Mouse (Mus musculus) midbrain, embryonic 12.5 days (tissue): Measurements from ENCODE around the gene Oxct2b. TPM values are rescaled to one million over a fixed set of nuclear protein-coding genes. Genes with fewer than 3 reads are reported as not detected.
A peak's percentile ranks its signal among the peaks of the same experiment; 100 is the strongest.
"Not testable (repeated sequence)": the region's sequence is repeated elsewhere in the genome, so short reads cannot be mapped to it uniquely, and the experiment has no call there.

Experiments used
- ATAC-seq: fragments of 200-750 bp; cut with Nextera tagmentation; 2 replicates; pipeline ENCODE4 v1.8.0; 2017; ENCODE audit warnings: low read depth, moderate TSS enrichment, moderate library complexity; ENCODE audit not compliant: low FRiP score
- H3K27ac ChIP-seq: fragments of 300-500 bp; sonication (generic); replicated peaks from 2 replicates; pipeline ENCODE4 v1.5.1; 2016; ENCODE audit warnings: mild to moderate bottlenecking
- H3K27me3 ChIP-seq: fragments of 300-500 bp; sonication (generic); 2 replicates; pipeline ENCODE4 v1.6.1; 2016; ENCODE audit warnings: mild to moderate bottlenecking
- H3K36me3 ChIP-seq: fragments of 300-500 bp; sonication (generic); 2 replicates; pipeline ENCODE4 v1.6.1; 2016
- H3K4me1 ChIP-seq: fragments of 300-500 bp; sonication (generic); 2 replicates; pipeline ENCODE4 v1.6.1; 2016
- H3K4me2 ChIP-seq: fragments of 300-500 bp; sonication (generic); replicated peaks from 2 replicates; pipeline ENCODE4 v1.6.1; 2016; ENCODE audit warnings: mild to moderate bottlenecking, moderate library complexity
- H3K4me3 ChIP-seq: fragments of 300-500 bp; sonication (generic); 2 replicates; pipeline ENCODE4 v1.5.1; 2016; ENCODE audit warnings: mild to moderate bottlenecking
- H3K9ac ChIP-seq: fragments of 300-500 bp; sonication (generic); replicated peaks from 2 replicates; pipeline ENCODE4 v1.6.1; 2016; ENCODE audit warnings: mild to moderate bottlenecking, moderate library complexity
- H3K9me3 ChIP-seq: fragments of 300-500 bp; sonication (generic); 2 replicates; pipeline ENCODE4 v1.6.1; 2016; ENCODE audit warnings: mild to moderate bottlenecking
- WGBS: fragments of 180-500 bp; shearing (Covaris S2); methylation state at CpG from one replicate; pipeline ENCODE4 v1.1.7; 2016; 5-methylcytosine and 5-hydroxymethylcytosine counted together
- polyA plus RNA-seq: library from polyadenylated mRNA; unstranded; fragments of >200 nt; fragmentation: Nextera tagmentation; extraction: Ambion mirVana; gene quantifications from 2 replicates; pipeline ENCODE4 v1.2.1, GENCODE M21; 2016

Oxct2b gene
- polyA plus RNA-seq, 1 experiment from 2014 or later, result not detected

GRCm38 (mm10) chr4:123093064-123093776 lies 22.8 kb upstream of the Oxct2b start:
- Histone ChIP-seq H3K27ac (no peak overlapping the region), H3K27me3 (no peaks in the 10 kb centered on the region), H3K4me3 (no peak overlapping the region), H3K9me3 (no peaks in the 10 kb centered on the region), H3K9ac (no peak overlapping the region), H3K36me3 (no peaks in the 10 kb centered on the region), H3K4me1 (no peaks in the 10 kb centered on the region), H3K4me2 (no peak overlapping the region)
- no peak for ATAC-seq
- WGBS, result 59% methylated on average over 17 of the region's 17 CpGs

- no peak overlapping the region for H3K27ac ChIP-seq
- no peaks in the 10 kb centered on the region for H3K9me3 ChIP-seq
- H3K4me1 ChIP-seq, result no peaks in the 10 kb centered on the region
- no peak for ATAC-seq
- no peak overlapping the region for H3K4me3 ChIP-seq
- no peak overlapping the region for H3K9ac ChIP-seq
- no peak overlapping the region for H3K4me2 ChIP-seq
- 73% methylated on average over 9 of the region's 9 CpGs for WGBS
- no peaks in the 10 kb centered on the region for H3K27me3 ChIP-seq
- H3K36me3 ChIP-seq, result no peaks in the 10 kb centered on the region
These were observed 22.2 kb upstream of the Oxct2b start for GRCm38 (mm10) chr4:123093869-123094268.

DNA sequence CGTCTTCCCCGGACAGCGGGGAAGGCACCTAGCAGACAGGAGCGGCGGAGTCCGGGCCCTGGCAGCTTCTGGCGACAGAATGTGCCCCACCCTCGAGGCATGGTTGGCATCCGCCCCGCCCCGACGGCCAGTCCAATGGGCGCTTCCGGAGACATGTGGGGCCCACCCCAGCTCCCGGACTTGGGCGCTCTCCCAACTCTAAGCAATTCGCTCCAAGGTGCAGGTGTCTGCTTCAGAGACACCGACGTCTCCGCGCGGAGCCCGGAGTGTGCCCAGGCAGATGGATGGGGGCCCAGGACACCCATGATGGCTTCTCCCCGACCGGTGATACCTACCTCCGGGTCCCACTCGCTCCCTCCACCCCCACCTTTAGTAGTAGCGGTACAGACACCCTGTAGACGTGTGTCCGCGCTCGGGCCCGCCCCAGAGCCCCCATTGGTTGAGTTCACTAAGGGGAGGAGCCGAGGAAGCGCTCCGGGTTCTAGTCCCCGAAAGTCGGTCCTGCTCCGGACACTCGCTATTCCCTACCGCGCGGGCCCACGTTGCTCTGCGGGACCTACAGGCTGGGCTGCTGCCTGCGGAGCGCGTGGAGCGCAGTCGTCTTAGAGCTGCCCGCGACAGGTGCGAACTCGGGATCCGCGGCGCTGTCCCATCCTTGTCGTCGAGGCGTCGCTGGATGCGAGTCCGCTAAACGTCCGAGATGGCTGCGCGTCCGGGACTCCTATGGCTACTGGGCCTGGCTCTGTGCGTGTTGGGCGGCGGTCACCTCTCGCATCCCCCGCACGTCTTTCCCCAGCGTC lies 11.2 kb upstream of the Oxct2b start, which contains the start of gene Bmp8b:
Gene Bmp8b (plus strand): TSS at position 515 of the 800 bp plus-strand sequence.
- Histone ChIP-seq H3K4me2 (peak within 1 kb of the TSS; percentile 48), H3K27me3 (peaks cover 42% of the 10 kb centered on the region), H3K27ac (no peak within 1 kb of the TSS), H3K36me3 (no peaks in the 10 kb centered on the region), H3K9me3 (no peaks in the 10 kb centered on the region), H3K4me3 (peak within 1 kb of the TSS; percentile 35), H3K9ac (no peak within 1 kb of the TSS), H3K4me1 (peaks cover 10% of the 10 kb centered on the region; the same call in 1 of the 2 replicates)
- peak; percentile 68; the same call in 1 of the 2 replicates for ATAC-seq
- WGBS, result 6% methylated on average over 75 of the region's 75 CpGs

GRCm38 (mm10) chr4:123105451-123105790 lies 10.6 kb upstream of the Oxct2b start:
- Histone ChIP-seq H3K4me1 (peaks cover 10% of the 10 kb centered on the region; the same call in 1 of the 2 replicates), H3K4me2 (peak overlapping the region; percentile 48), H3K27ac (no peak overlapping the region), H3K9me3 (no peaks in the 10 kb centered on the region), H3K4me3 (peak overlapping the region; percentile 35), H3K36me3 (no peaks in the 10 kb centered on the region), H3K27me3 (peaks cover 42% of the 10 kb centered on the region), H3K9ac (no peak overlapping the region)
- WGBS, result 27% methylated on average over 24 of the region's 24 CpGs
- ATAC-seq, result peak; percentile 9; the same call in 1 of the 2 replicates

- not testable (repeated sequence) for H3K36me3 ChIP-seq, H3K9ac ChIP-seq, H3K4me1 ChIP-seq, H3K9me3 ChIP-seq, ATAC-seq, H3K27ac ChIP-seq, H3K4me2 ChIP-seq, H3K4me3 ChIP-seq
- peaks cover 42% of the 10 kb centered on the region for H3K27me3 ChIP-seq
- 88% methylated on average over 7 of the region's 7 CpGs for WGBS
These were observed 10.1 kb upstream of the Oxct2b start for GRCm38 (mm10) chr4:123105929-123106328.

DNA sequence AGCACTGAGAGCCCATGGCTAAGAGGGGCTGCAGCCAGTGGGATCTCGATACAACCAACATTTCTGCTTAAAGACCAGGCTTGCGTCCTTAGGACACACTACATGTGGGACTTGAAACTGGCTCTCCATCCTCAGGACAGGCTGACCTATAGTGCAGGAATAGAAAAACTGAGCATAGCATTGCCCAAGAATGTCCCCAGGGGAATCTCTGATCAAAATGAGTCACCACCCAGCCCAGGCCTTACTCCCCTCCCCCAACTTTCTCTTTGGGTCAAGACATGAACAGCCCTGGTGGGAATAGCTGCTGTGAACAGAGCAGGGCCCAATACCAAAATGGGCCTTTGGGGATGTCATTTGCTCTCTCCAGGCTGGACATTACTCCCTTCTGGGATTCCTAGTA lies 9.2 kb upstream of the Oxct2b start:
- Histone ChIP-seq H3K9ac (no peak overlapping the region), H3K27me3 (peaks cover 42% of the 10 kb centered on the region), H3K36me3 (no peaks in the 10 kb centered on the region), H3K27ac (no peak overlapping the region), H3K4me3 (no peak overlapping the region), H3K4me1 (peaks cover 10% of the 10 kb centered on the region; the same call in 1 of the 2 replicates), H3K9me3 (no peaks in the 10 kb centered on the region), H3K4me2 (no peak overlapping the region)
- WGBS, result 94% methylated on average over 2 of the region's 2 CpGs
- no peak for ATAC-seq

DNA sequence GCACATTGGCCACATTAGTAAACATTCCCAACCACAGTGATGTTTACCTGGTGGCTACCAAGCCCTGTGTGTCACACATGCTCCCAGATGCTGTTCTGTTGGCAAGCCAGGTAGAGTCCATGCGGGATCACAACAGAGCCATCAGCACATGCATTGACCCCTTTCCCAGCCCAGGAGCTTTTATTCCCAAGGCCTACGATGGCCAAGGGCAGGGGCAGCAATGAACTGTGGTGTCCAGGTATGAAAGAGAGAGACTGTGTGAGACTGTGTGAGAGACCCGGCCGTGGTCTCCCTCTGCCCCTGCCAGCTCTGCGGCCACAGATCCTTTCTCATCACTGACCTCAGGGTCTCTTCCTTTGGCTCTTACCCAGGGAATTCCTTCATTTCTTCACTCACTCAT lies 8.0 kb upstream of the Oxct2b start:
- no peak for ATAC-seq

GRCm38 (mm10) chr4:123110751-123111150 lies 5.3 kb upstream of the Oxct2b start:
- H3K4me3 ChIP-seq, result no peak overlapping the region
- H3K4me1 ChIP-seq, result no peaks in the 10 kb centered on the region
- no peak overlapping the region for H3K4me2 ChIP-seq
- no peak overlapping the region for H3K9ac ChIP-seq
- H3K27me3 ChIP-seq, result peaks cover 29% of the 10 kb centered on the region
- H3K9me3 ChIP-seq, result no peaks in the 10 kb centered on the region
- H3K36me3 ChIP-seq, result no peaks in the 10 kb centered on the region
- WGBS, result 84% methylated on average over 4 of the region's 4 CpGs
- no peak for ATAC-seq
- H3K27ac ChIP-seq, result no peak overlapping the region

More for the DNA sequence above, 8.0 kb upstream of the Oxct2b start:
- Histone ChIP-seq H3K9ac (no peak overlapping the region), H3K4me1 (peaks cover 10% of the 10 kb centered on the region; the same call in 1 of the 2 replicates), H3K4me2 (no peak overlapping the region), H3K9me3 (no peaks in the 10 kb centered on the region), H3K4me3 (no peak overlapping the region), H3K27ac (no peak overlapping the region), H3K36me3 (no peaks in the 10 kb centered on the region), H3K27me3 (peaks cover 40% of the 10 kb centered on the region)
- WGBS, result 88% methylated on average over 5 of the region's 5 CpGs

DNA sequence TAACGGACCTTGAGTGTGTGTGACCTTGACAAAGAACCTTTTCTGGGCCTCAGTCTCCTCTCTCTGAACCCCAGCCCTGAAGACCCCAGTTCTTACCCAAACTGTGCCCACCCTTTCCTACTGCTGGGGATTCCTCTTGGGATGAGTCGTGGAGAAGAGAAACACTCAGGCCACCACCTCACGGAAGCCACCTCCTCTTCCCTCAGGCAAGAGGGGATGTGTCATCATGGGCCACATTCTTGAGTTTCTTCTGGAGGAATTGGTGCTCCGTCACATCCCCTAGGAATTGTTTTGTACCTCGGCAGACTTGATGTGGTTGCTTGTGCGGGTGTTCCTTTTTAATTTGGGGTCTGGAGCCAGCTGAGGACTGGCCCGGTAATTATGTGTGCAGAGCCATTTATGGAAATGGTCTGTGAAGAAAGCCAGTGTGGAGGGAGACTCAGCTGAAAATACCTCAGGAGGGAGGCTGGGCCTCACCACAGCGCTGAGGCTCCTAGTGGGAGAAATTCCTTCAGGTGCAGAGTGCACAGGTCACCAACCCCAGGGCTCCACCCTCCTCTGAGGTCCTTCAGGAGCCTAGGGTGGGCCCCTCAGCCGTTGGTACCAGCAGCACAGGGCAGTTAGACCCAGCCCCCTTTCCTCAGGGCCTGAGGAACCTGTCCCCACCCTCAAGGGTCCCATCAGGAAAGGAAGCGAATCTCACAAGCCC lies 4.6 kb upstream of the Oxct2b start:
- not testable (repeated sequence) for ATAC-seq
- WGBS, result 84% methylated on average over 10 of the region's 10 CpGs

GRCm38 (mm10) chr4:123112216-123112764 lies 3.8 kb upstream of the Oxct2b start:
- 83% methylated on average over 8 of the region's 8 CpGs for WGBS
- no peak for ATAC-seq

More for the DNA sequence above, 4.6 kb upstream of the Oxct2b start:
- H3K9me3 ChIP-seq, H3K4me3 ChIP-seq, H3K4me2 ChIP-seq, H3K9ac ChIP-seq, H3K27ac ChIP-seq, H3K4me1 ChIP-seq, H3K36me3 ChIP-seq: not testable (repeated sequence)
- H3K27me3 ChIP-seq, result peaks cover 28% of the 10 kb centered on the region

DNA sequence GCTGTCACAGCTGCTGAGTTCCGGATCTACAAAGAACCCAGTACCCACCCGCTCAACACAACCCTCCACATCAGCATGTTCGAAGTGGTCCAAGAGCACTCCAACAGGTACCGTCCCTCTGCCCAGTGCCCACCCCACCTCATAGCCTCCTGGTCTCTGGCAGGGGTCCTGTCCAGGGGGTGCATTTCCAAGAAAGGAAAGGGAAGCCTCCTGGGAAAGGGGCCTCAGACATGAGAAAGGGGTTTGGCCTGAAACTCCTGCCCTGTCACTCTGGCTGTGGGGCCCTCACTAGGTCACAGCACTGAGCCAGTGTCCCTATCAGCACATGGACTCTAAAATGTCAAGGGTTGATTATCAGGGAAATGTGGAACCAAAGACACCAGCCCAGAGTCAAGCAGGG lies 1.4 kb upstream of the Oxct2b start:
- peaks cover 31% of the 10 kb centered on the region for H3K27me3 ChIP-seq
- H3K9ac ChIP-seq, H3K27ac ChIP-seq, H3K36me3 ChIP-seq, ATAC-seq, H3K4me3 ChIP-seq, H3K9me3 ChIP-seq, H3K4me2 ChIP-seq, H3K4me1 ChIP-seq: not testable (repeated sequence)
- 93% methylated on average over 4 of the region's 4 CpGs for WGBS

More at GRCm38 (mm10) chr4:123112216-123112764, 3.8 kb upstream of the Oxct2b start:
- H3K4me2 ChIP-seq, result no peak overlapping the region
- no peaks in the 10 kb centered on the region for H3K36me3 ChIP-seq
- 0 out of 2 replicates have a peak, but pooled peaks cover 4% of the 10 kb centered on the region for H3K4me1 ChIP-seq
- no peaks in the 10 kb centered on the region for H3K9me3 ChIP-seq
- no peak overlapping the region for H3K9ac ChIP-seq
- no peak overlapping the region for H3K4me3 ChIP-seq
- no peak overlapping the region for H3K27ac ChIP-seq
- H3K27me3 ChIP-seq, result peaks cover 25% of the 10 kb centered on the region
